Mouse (Mus musculus): Measurements from ENCODE around the gene Tmem132b. TPM values are rescaled to one million over a fixed set of nuclear protein-coding genes. Genes with fewer than 3 reads are reported as not detected.

Gene Tmem132b
- polyA plus RNA-seq, 1 experiment from 2014 or later = 0.14 TPM

- Histone ChIP-seq H3K4me2 (replicated peaks) (no peak overlapping the region), H3K4me1 (no peaks in the 10 kb centered on the region), H3K27me3 (no peaks in the 10 kb centered on the region), H3K36me3 (no peaks in the 10 kb centered on the region), H3K9me3 (no peaks in the 10 kb centered on the region), H3K27ac (no peak overlapping the region), H3K4me3 (no peak overlapping the region), H3K9ac (no peak overlapping the region)
- ATAC-seq (ENCODE audit: low FRiP score, low read depth) = no peak
- 62% methylated on average over 5 of the region's 5 CpGs for WGBS
These were observed 273.8 kb downstream of the Tmem132b start for GRCm38 (mm10) chr5:125805327-125805726.

- Histone ChIP-seq H3K4me2 (replicated peaks) (no peak overlapping the region), H3K27ac (no peak overlapping the region), H3K9ac (no peak overlapping the region), H3K36me3 (no peaks in the 10 kb centered on the region), H3K4me3 (no peak overlapping the region), H3K4me1 (no peaks in the 10 kb centered on the region), H3K27me3 (no peaks in the 10 kb centered on the region), H3K9me3 (no peaks in the 10 kb centered on the region)
- ATAC-seq (ENCODE audit: low FRiP score, low read depth) = no peak
- WGBS = 84% methylated on average over 5 of the region's 5 CpGs
These were observed 276.3 kb downstream of the Tmem132b start for GRCm38 (mm10) chr5:125807861-125808260.

GRCm38 (mm10) chr5:125829342-125829741 is 297.8 kb downstream of the Tmem132b start:
- no peak for ATAC-seq (ENCODE audit: low FRiP score, low read depth)
- Histone ChIP-seq H3K27ac (no peak overlapping the region), H3K36me3 (no peaks in the 10 kb centered on the region), H3K4me3 (no peak overlapping the region), H3K27me3 (no peaks in the 10 kb centered on the region), H3K4me2 (replicated peaks) (no peak overlapping the region), H3K9ac (no peak overlapping the region), H3K4me1 (no peaks in the 10 kb centered on the region), H3K9me3 (no peaks in the 10 kb centered on the region)
- 79% methylated on average over 3 of the region's 3 CpGs for WGBS

GRCm38 (mm10) chr5:125835890-125836289 is 304.3 kb downstream of the Tmem132b start:
- Histone ChIP-seq H3K9ac (no peak overlapping the region), H3K27me3 (no peaks in the 10 kb centered on the region), H3K27ac (no peak overlapping the region), H3K4me2 (replicated peaks) (no peak overlapping the region), H3K4me3 (no peak overlapping the region), H3K36me3 (no peaks in the 10 kb centered on the region), H3K4me1 (no peaks in the 10 kb centered on the region), H3K9me3 (no peaks in the 10 kb centered on the region)
- WGBS = 92% methylated on average over 1 of the region's 1 CpGs
- no peak for ATAC-seq (ENCODE audit: low FRiP score, low read depth)

- 89% methylated on average over 5 of the region's 5 CpGs for WGBS
- no peak for ATAC-seq (ENCODE audit: low FRiP score, low read depth)
These were observed 305.2 kb downstream of the Tmem132b start for GRCm38 (mm10) chr5:125836761-125837160.

More at GRCm38 (mm10) chr5:125836761-125837160, 305.2 kb downstream of the Tmem132b start:
- H3K4me1 ChIP-seq = no peaks in the 10 kb centered on the region
- no peak overlapping the region for H3K27ac ChIP-seq
- H3K4me2 ChIP-seq (replicated peaks) = no peak overlapping the region
- H3K27me3 ChIP-seq = no peaks in the 10 kb centered on the region
- H3K9me3 ChIP-seq = no peaks in the 10 kb centered on the region
- H3K9ac ChIP-seq = no peak overlapping the region
- no peak overlapping the region for H3K4me3 ChIP-seq
- no peaks in the 10 kb centered on the region for H3K36me3 ChIP-seq

Other genes with a start within 250 kb of the Tmem132b start
- gene Scarb1, start 190.7 kb upstream of the Tmem132b start, polyA plus RNA-seq (2015; fragmentation: Nextera tagmentation; extraction: Ambion mirVana) = 44.3 and 44.4 TPM in 2 replicates
- 0.34 and 0.41 TPM in 2 replicates for gene Gm10382, start 142.5 kb upstream of the Tmem132b start, polyA plus RNA-seq (2015; fragmentation: Nextera tagmentation; extraction: Ambion mirVana)
- 1,179 and 1,190 TPM in 2 replicates for gene Ubc, start 141.6 kb upstream of the Tmem132b start, polyA plus RNA-seq (2015; fragmentation: Nextera tagmentation; extraction: Ambion mirVana)
- gene Dhx37, start 97.7 kb upstream of the Tmem132b start, polyA plus RNA-seq (2015; fragmentation: Nextera tagmentation; extraction: Ambion mirVana) = 12.1 and 12.9 TPM in 2 replicates
- 37.3 and 38.1 TPM in 2 replicates for gene Bri3bp, start 90.2 kb upstream of the Tmem132b start, polyA plus RNA-seq (2015; fragmentation: Nextera tagmentation; extraction: Ambion mirVana)
- 35.2 and 35.3 TPM in 2 replicates for gene Aacs, start 56.0 kb upstream of the Tmem132b start, polyA plus RNA-seq (2015; fragmentation: Nextera tagmentation; extraction: Ambion mirVana)